Mouse (Mus musculus): ENCODE results near the gene Gm10518. TPM values are rescaled to one million over a fixed set of nuclear protein-coding genes. Genes with fewer than 3 reads are reported as not detected.
A peak's percentile ranks its signal among the peaks of the same experiment; 100 is the strongest.

The Gm10518 gene
- polyA plus RNA-seq, 1 experiment = not detected

- Histone ChIP-seq H3K4me3 (replicated peaks) (peak overlapping the region; percentile 85), H3K9me3 (no peaks in the 10 kb centered on the region), H3K27me3 (replicated peaks) (peaks cover 3% of the 10 kb centered on the region), H3K36me3 (replicated peaks; ENCODE audit: low read length) (no peaks in the 10 kb centered on the region), H3K4me1 (peaks cover 58% of the 10 kb centered on the region)
- no peak for TF ChIP-seq GATA1 (IDR thresholded peaks at IDR 0.05; ENCODE audit: borderline replicate concordance, low read length)
Observed at GRCm38 (mm10) chr1:179847759-179848389, 44.7 kb downstream of the Gm10518 start.

GRCm38 (mm10) chr1:179853421-179853820 is 50.2 kb downstream of the Gm10518 start:
- peaks cover 73% of the 10 kb centered on the region for H3K4me1 ChIP-seq
- H3K4me3 ChIP-seq (replicated peaks) = peak overlapping the region; percentile 80
- H3K9me3 ChIP-seq = no peaks in the 10 kb centered on the region
- no peaks in the 10 kb centered on the region for H3K36me3 ChIP-seq (replicated peaks; ENCODE audit: low read length)
- H3K27me3 ChIP-seq (replicated peaks) = peaks cover 3% of the 10 kb centered on the region
- no peak for TF ChIP-seq FLI1 (IDR thresholded peaks at IDR 0.05; ENCODE audit: low read length)
- TF ChIP-seq GATA1 (IDR thresholded peaks at IDR 0.05; ENCODE audit: borderline replicate concordance, low read length) = no peak

Other genes with a start within 250 kb of the Gm10518 start
- 0.57 TPM in 1 of 2 replicates, not detected in the other for gene Sccpdh, start 135.2 kb upstream of the Gm10518 start, polyA plus RNA-seq (2012; ENCODE audit: insufficient read depth, low replicate concordance)
- not detected in 2 replicates for gene Kif28, start 58.1 kb upstream of the Gm10518 start, polyA plus RNA-seq (2012; ENCODE audit: insufficient read depth, low replicate concordance)
- gene Ahctf1, start 304 bp downstream of the Gm10518 start, polyA plus RNA-seq (2012; ENCODE audit: insufficient read depth, low replicate concordance) = 3.5 and 10.5 TPM in 2 replicates
- gene Cdc42bpa, start 157.1 kb downstream of the Gm10518 start, polyA plus RNA-seq (2012; ENCODE audit: insufficient read depth, low replicate concordance) = 16.1 and 80.7 TPM in 2 replicates

Data from megakaryocyte, embryonic 14.5 days (primary cell).